Mouse (Mus musculus): Measurements from ENCODE around the gene Med27. TPM values are rescaled to one million over a fixed set of nuclear protein-coding genes. Genes with fewer than 3 reads are reported as not detected.
"Not testable (repeated sequence)": the region's sequence is repeated elsewhere in the genome, so short reads cannot be mapped to it uniquely, and the experiment has no call there.

Gene Med27
- polyA plus RNA-seq, 1 experiment from 2014 or later: 76.0 TPM

DNA sequence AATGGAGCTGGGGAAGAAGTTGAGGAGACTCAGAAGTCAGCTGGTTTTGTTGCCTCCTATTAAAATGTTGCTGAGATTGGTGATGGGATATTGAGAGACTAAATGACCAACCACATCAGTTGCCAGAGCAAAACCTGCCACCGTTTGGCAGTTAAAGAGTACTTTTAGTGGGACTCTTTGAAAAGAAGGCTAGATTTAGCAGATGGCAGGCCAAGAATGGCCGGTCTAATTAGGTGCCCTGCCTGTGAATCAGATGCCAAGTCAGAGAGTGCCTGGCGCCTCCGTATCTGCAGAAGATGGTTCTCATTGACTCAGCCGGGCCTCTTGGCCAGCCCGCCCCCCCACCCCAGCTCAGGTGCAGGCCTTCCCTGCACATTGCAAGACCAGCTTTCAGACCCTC, 173.6 kb downstream of the Med27 start:
- 89% methylated on average over 6 of the region's 6 CpGs for WGBS
- Histone ChIP-seq H3K27ac (ENCODE audit: low read depth, low read length) (no peak overlapping the region), H3K36me3 (ENCODE audit: control insufficient read depth, insufficient read depth, low read length) (no peaks in the 10 kb centered on the region), H3K9ac (ENCODE audit: low read length) (no peak overlapping the region), H3K9me3 (ENCODE audit: control insufficient read depth, low read length) (no peaks in the 10 kb centered on the region), H3K4me3 (ENCODE audit: low read depth, low read length) (no peak overlapping the region), H3K4me2 (ENCODE audit: low read depth) (no peak overlapping the region), H3K27me3 (ENCODE audit: control insufficient read depth, insufficient read depth, low read length) (no peaks in the 10 kb centered on the region), H3K4me1 (ENCODE audit: control insufficient read depth, insufficient read depth, low read length) (peaks cover 25% of the 10 kb centered on the region)
- ATAC-seq (ENCODE audit: insufficient read depth, low FRiP score, low TSS enrichment) (no peak), DNase-seq (ENCODE audit: low spot score) (no peak)

DNA sequence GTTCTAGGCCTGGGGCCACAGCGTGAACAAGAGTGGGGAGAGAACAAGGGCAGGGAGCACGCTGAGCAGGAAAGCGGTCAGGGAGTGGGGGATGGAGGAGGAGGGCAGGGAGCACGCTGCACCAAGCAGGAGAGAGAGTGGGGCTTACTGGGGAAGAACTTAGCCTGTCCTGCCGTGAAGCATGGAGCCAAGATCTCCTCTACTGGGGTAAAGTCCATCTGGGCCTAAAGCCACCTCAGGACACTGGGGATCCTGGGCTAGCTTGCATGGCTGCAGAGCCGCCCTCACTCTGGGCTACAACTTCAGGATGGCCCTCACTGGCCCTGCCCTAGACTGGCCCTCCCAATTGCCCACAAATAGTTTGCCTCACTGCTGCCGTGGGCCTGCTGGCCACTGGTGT, 174.9 kb downstream of the Med27 start:
- DNase-seq (ENCODE audit: low spot score): no peak
- H3K4me3 ChIP-seq (ENCODE audit: low read depth, low read length): no peak overlapping the region
- no peaks in the 10 kb centered on the region for H3K9me3 ChIP-seq (ENCODE audit: control insufficient read depth, low read length)
- no peak overlapping the region for H3K4me2 ChIP-seq (ENCODE audit: low read depth)
- ATAC-seq (ENCODE audit: insufficient read depth, low FRiP score, low TSS enrichment): no peak
- H3K27ac ChIP-seq (ENCODE audit: low read depth, low read length): no peak overlapping the region
- H3K9ac ChIP-seq (ENCODE audit: low read length): no peak overlapping the region
- no peaks in the 10 kb centered on the region for H3K27me3 ChIP-seq (ENCODE audit: control insufficient read depth, insufficient read depth, low read length)
- peaks cover 28% of the 10 kb centered on the region for H3K4me1 ChIP-seq (ENCODE audit: control insufficient read depth, insufficient read depth, low read length)
- no peaks in the 10 kb centered on the region for H3K36me3 ChIP-seq (ENCODE audit: control insufficient read depth, insufficient read depth, low read length)
- 82% methylated on average over 7 of the region's 7 CpGs for WGBS

DNA sequence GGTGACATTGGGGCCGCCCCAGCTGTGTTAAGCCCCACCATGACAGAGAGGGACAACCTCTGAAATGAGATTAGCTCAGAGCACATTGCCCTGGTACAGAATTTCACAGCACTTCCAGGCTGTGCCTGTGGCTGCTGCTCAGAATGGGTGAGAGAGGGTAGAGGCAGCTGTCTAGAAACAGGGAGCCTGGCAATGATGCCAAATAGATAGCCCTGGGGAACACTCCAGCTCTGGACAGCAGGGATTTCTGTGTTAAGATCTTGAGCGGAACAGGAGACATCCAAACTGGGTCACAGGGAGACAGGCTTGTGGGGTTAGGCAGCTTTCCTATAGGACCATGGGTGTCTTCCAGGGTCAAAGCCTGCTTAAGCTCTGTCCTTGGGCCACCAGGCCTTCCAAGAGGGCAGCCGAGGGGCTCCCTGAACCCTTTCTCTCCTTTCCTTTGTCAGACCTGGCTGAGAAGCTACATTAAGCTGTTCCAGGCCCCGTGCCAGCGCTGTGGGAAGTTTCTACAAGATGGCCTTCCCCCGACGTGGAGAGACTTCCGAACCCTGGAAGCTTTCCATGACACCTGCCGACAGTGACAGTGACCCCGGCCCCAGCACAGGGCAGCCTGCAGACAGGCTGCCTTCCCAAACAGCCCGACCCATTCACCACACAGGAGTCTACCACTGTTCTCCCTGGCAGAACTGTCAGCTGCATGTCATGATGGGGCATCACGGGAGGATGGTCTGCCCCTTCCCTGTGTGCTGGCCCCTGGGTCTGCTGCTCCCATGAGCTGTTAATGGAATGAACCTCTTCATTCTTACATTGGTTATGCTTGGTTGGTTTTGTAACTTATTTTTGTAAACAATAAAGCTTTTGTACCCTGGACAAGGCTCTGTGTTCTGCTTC, 177.5 kb downstream of the Med27 start:
- 76% methylated on average over 12 of the region's 12 CpGs for WGBS
- H3K4me1 ChIP-seq (ENCODE audit: control insufficient read depth, insufficient read depth, low read length): peaks cover 20% of the 10 kb centered on the region
- H3K27me3 ChIP-seq (ENCODE audit: control insufficient read depth, insufficient read depth, low read length): no peaks in the 10 kb centered on the region
- ATAC-seq (ENCODE audit: insufficient read depth, low FRiP score, low TSS enrichment): no peak
- peak overlapping the region; percentile 3; the same call in 1 of the 2 replicates for H3K4me2 ChIP-seq (ENCODE audit: low read depth)
- H3K36me3 ChIP-seq (ENCODE audit: control insufficient read depth, insufficient read depth, low read length): no peaks in the 10 kb centered on the region
- H3K4me3 ChIP-seq (ENCODE audit: low read depth, low read length): no peak overlapping the region
- no peaks in the 10 kb centered on the region for H3K9me3 ChIP-seq (ENCODE audit: control insufficient read depth, low read length)
- no peak overlapping the region for H3K27ac ChIP-seq (ENCODE audit: low read depth, low read length)
- no peak overlapping the region for H3K9ac ChIP-seq (ENCODE audit: low read length)
- DNase-seq (ENCODE audit: low spot score): no peak

DNA sequence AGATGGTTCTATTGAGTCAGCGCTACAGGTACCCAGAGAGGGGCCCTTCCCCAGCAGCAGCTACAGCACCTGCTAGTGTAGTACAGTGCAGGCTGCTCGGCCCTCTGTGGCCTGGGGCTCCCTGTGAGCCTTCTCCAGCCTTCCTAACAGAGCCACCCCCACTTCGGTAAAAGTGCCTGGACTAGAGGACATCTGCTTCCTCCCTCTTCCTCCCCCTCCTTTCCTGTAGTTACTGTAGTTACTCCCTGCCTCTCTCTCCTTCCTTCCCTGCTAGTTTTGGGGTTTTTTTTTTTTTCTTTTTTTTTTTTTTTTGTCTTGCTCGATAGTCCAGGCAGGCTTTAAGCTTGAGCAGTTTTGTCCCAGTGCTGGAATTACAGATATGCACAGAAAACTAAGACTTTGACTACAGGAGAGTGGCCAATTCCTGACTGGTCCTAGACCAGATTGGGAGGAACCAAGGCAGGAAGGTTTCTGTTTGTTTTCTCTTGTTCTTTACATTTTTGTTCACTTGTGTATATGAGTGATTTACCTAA, 178.7 kb downstream of the Med27 start:
- Histone ChIP-seq H3K4me3 (ENCODE audit: low read depth, low read length) (no peak overlapping the region), H3K36me3 (ENCODE audit: control insufficient read depth, insufficient read depth, low read length) (no peaks in the 10 kb centered on the region), H3K27ac (ENCODE audit: low read depth, low read length) (no peak overlapping the region), H3K4me2 (ENCODE audit: low read depth) (no peak overlapping the region), H3K9ac (ENCODE audit: low read length) (no peak overlapping the region; the same call in 1 of the 2 replicates), H3K9me3 (ENCODE audit: control insufficient read depth, low read length) (no peaks in the 10 kb centered on the region), H3K27me3 (ENCODE audit: control insufficient read depth, insufficient read depth, low read length) (no peaks in the 10 kb centered on the region), H3K4me1 (ENCODE audit: control insufficient read depth, insufficient read depth, low read length) (peaks cover 20% of the 10 kb centered on the region)
- WGBS: 53% methylated on average over 4 of the region's 4 CpGs
- ATAC-seq (ENCODE audit: insufficient read depth, low FRiP score, low TSS enrichment) (no peak), DNase-seq (ENCODE audit: low spot score) (no peak)

DNA sequence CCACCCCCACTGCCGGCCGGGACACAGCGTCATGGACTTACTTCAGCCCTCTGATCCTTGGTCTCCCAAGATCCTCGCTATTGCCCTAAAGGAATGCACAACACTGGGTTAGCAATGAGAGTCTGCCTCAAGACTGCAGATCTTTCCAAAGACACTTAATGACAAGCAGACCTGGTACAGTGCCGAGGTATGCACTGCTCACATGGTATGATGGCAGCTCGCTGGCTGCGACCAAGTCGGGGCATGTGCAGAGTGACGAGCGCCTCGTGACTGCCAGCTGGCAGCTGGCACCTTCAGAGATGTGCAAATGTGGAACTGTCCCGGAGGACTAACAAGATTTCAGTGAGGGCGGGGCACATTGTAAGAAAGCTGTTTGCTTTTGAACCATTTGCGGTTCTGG, 179.6 kb downstream of the Med27 start:
- H3K27ac ChIP-seq (ENCODE audit: low read depth, low read length): no peak overlapping the region
- no peak overlapping the region for H3K4me2 ChIP-seq (ENCODE audit: low read depth)
- no peak overlapping the region for H3K9ac ChIP-seq (ENCODE audit: low read length)
- H3K4me3 ChIP-seq (ENCODE audit: low read depth, low read length): no peak overlapping the region
- H3K36me3 ChIP-seq (ENCODE audit: control insufficient read depth, insufficient read depth, low read length): no peaks in the 10 kb centered on the region
- H3K4me1 ChIP-seq (ENCODE audit: control insufficient read depth, insufficient read depth, low read length): peaks cover 20% of the 10 kb centered on the region
- ATAC-seq (ENCODE audit: insufficient read depth, low FRiP score, low TSS enrichment) (no peak), DNase-seq (ENCODE audit: low spot score) (no peak)
- no peaks in the 10 kb centered on the region for H3K9me3 ChIP-seq (ENCODE audit: control insufficient read depth, low read length)
- no peaks in the 10 kb centered on the region for H3K27me3 ChIP-seq (ENCODE audit: control insufficient read depth, insufficient read depth, low read length)
- WGBS: 75% methylated on average over 14 of the region's 14 CpGs

DNA sequence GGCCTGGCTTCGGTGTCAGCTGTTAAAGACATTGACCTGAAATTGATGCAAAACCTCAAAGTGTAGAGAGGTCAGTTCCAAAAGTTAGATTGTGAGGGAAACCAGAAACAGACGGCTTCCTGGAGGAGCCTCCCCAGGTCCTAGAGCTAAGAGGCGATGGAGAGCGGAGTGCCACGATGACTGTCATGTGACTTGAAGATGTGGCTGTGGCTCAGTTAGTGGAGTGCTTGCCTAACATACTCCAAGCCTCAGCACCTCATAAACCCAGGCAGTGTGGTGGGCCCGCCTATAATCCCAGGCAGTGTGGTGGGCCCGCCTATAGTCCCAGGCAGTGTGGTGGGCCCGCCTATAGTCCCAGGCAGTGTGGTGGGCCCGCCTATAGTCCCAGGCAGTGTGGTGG, 180.9 kb downstream of the Med27 start:
- WGBS: 90% methylated on average over 6 of the region's 9 CpGs

DNA sequence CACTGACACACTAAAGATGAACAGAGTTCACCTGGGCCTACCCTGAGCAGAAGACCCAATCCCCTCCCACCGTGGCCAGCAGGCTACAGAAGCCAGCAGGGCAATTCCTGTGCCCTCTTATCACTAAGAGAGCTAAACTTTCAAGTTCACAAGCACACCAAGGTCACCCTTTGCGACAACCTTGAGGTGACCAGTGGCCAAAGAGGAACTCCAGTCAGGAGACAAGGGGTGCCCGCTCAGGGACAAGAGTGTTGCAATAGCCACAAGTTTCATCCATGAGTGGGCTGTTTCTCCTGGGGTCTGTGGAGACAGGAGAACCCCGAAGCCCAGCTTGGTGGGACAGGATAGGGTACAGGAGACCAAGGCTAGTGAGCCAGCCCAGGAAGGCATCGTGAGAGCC, 182.2 kb downstream of the Med27 start:
- Histone ChIP-seq H3K27me3 (ENCODE audit: control insufficient read depth, insufficient read depth, low read length) (no peaks in the 10 kb centered on the region), H3K9me3 (ENCODE audit: control insufficient read depth, low read length) (no peaks in the 10 kb centered on the region), H3K4me3 (ENCODE audit: low read depth, low read length) (no peak overlapping the region), H3K9ac (ENCODE audit: low read length) (no peak overlapping the region), H3K36me3 (ENCODE audit: control insufficient read depth, insufficient read depth, low read length) (no peaks in the 10 kb centered on the region), H3K4me1 (ENCODE audit: control insufficient read depth, insufficient read depth, low read length) (peaks cover 17% of the 10 kb centered on the region), H3K4me2 (ENCODE audit: low read depth) (no peak overlapping the region), H3K27ac (ENCODE audit: low read depth, low read length) (no peak overlapping the region)
- DNase-seq (ENCODE audit: low spot score) (no peak), ATAC-seq (ENCODE audit: insufficient read depth, low FRiP score, low TSS enrichment) (no peak)
- WGBS: 96% methylated on average over 5 of the region's 5 CpGs

More for the DNA sequence above, 180.9 kb downstream of the Med27 start:
- not testable (repeated sequence) for ATAC-seq (ENCODE audit: insufficient read depth, low FRiP score, low TSS enrichment); H3K4me2 ChIP-seq (ENCODE audit: low read depth); H3K9me3 ChIP-seq (ENCODE audit: control insufficient read depth, low read length); H3K27ac ChIP-seq (ENCODE audit: low read depth, low read length); H3K27me3 ChIP-seq (ENCODE audit: control insufficient read depth, insufficient read depth, low read length); DNase-seq (ENCODE audit: low spot score); H3K9ac ChIP-seq (ENCODE audit: low read length); H3K4me3 ChIP-seq (ENCODE audit: low read depth, low read length); H3K36me3 ChIP-seq (ENCODE audit: control insufficient read depth, insufficient read depth, low read length)
- H3K4me1 ChIP-seq (ENCODE audit: control insufficient read depth, insufficient read depth, low read length): peaks cover 20% of the 10 kb centered on the region

DNA sequence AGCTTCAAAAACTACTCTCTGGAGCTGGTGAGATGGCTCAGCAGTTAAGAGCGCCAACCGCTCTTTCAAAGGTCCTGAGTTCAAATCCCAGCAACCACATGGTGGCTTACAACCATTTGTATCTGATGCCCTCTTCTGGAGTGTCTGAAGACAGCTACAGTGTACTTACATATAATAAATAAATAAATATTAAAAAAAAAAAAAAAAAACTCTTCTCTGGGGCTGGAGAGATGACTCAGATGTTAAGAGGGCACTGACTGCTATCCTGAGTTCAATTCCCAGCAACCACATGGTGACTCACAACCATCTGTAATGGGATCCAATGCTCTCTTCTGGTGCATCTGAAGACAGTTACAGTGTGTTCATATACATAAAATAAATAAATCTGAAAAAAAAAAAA, 183.2 kb downstream of the Med27 start:
- not testable (repeated sequence) for H3K27me3 ChIP-seq (ENCODE audit: control insufficient read depth, insufficient read depth, low read length); DNase-seq (ENCODE audit: low spot score); H3K9me3 ChIP-seq (ENCODE audit: control insufficient read depth, low read length); ATAC-seq (ENCODE audit: insufficient read depth, low FRiP score, low TSS enrichment); H3K27ac ChIP-seq (ENCODE audit: low read depth, low read length); H3K4me1 ChIP-seq (ENCODE audit: control insufficient read depth, insufficient read depth, low read length); H3K4me2 ChIP-seq (ENCODE audit: low read depth); H3K4me3 ChIP-seq (ENCODE audit: low read depth, low read length); H3K9ac ChIP-seq (ENCODE audit: low read length); H3K36me3 ChIP-seq (ENCODE audit: control insufficient read depth, insufficient read depth, low read length)
- 93% methylated on average over 2 of the region's 2 CpGs for WGBS

DNA sequence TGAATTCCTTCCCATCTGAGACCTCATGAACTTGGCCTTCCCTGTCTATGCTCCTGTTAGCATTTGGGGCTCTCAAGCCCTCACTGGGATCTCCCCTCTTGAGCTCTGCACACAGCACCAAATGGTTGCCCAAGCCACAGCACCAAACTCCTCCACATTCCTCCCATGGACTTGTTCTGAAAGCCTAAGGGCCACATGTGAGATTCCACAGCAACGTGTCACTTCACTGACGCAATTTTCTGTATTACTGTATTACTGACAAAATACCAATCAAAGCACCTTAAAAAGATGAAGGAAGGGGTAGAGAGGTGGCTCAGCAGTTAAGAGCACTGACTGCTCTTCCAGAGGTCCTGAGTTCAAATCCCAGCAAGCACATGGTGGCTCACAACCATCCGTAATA, 185.6 kb downstream of the Med27 start:
- Histone ChIP-seq H3K36me3 (ENCODE audit: control insufficient read depth, insufficient read depth, low read length) (no peaks in the 10 kb centered on the region), H3K4me3 (ENCODE audit: low read depth, low read length) (no peak overlapping the region), H3K4me2 (ENCODE audit: low read depth) (no peak overlapping the region), H3K27ac (ENCODE audit: low read depth, low read length) (no peak overlapping the region), H3K4me1 (ENCODE audit: control insufficient read depth, insufficient read depth, low read length) (no peaks in the 10 kb centered on the region), H3K27me3 (ENCODE audit: control insufficient read depth, insufficient read depth, low read length) (no peaks in the 10 kb centered on the region), H3K9me3 (ENCODE audit: control insufficient read depth, low read length) (no peaks in the 10 kb centered on the region), H3K9ac (ENCODE audit: low read length) (no peak overlapping the region)
- DNase-seq (ENCODE audit: low spot score): no peak
- ATAC-seq (ENCODE audit: insufficient read depth, low FRiP score, low TSS enrichment): no peak
- WGBS: 94% methylated on average over 3 of the region's 3 CpGs
